Mouse (Mus musculus): ENCODE measurements around the gene Kcna1. TPM values are rescaled to one million over a fixed set of nuclear protein-coding genes. Genes with fewer than 3 reads are reported as not detected.

Gene Kcna1
- 1 to 10 TPM; 1.0 to 1.4 TPM for total RNA-seq (2021)
- long read RNA-seq, experiment 1, full-length matches to known transcripts, result 1 of 1 reads
- long read RNA-seq, experiment 1, partial matches to known transcripts, result 0 of 1 reads
- long read RNA-seq, experiment 1, other reads (novel, unspliced or antisense), result 0 of 1 reads
- long read RNA-seq, experiment 2, full-length matches to known transcripts, result 1 of 1 reads
- long read RNA-seq, experiment 2, partial matches to known transcripts, result 0 of 1 reads
- long read RNA-seq, experiment 2, other reads (novel, unspliced or antisense), result 0 of 1 reads

DNA sequence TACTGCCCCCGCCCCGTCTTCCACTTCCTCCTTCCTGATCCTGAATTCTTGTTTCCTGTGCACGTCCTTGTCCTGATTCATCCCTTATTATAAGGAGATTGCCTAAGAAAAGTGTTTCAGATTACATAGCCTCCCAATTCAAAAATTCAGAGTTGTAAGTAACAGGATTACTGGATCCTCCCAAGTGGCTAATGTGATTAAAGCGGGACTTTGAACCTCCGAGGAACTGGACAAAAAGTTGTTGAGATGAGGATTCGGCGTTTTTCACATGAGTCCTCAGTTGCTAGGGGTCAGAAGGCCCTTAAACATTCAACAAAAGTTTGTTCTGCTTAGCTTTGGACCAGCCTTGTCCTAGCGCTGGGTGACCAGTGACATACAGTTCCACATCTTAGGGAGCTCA, at the start of gene Kcna1:
Gene Kcna1, minus strand, starts transcription at position 4 of the 400 bp plus-strand sequence.
- no peak for DNase-seq
- intact Hi-C loops (cut with DNase I), result no loop called here
- no peak for TF ChIP-seq CTCF (IDR thresholded peaks at IDR 0.05)

DNA sequence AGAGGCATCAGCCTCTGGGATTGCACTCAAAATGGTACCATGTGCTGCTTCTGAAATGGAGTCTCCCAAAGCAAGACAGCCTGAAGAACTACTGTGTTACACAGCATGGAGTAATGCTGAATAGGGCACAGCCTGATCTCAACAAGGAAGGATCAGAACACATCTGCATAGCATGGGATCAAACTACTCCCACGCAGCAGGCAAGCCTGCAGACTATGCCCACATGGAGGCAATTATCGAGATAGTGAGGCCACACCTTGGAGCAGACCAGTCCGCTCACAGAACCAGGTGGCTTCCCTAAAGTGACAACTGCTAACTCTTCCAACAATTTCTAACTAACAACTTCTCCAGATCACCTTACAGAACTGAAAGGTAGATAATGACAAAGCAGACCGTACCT, 40.9 kb upstream of the Kcna1 start:
- no peak for DNase-seq
- no peak overlapping the region for H3K27ac ChIP-seq
- H3K4me3 ChIP-seq, result no peak overlapping the region
- intact Hi-C loops (cut with DNase I), result no loop called here
- TF ChIP-seq CTCF (IDR thresholded peaks at IDR 0.05), result no peak

More for the DNA sequence above, at the start of gene Kcna1:
- Histone ChIP-seq H3K4me3 (peak within 1 kb of the TSS; percentile 66), H3K27ac (peak within 1 kb of the TSS; percentile 40; the same call in 1 of the 2 replicates)

DNA sequence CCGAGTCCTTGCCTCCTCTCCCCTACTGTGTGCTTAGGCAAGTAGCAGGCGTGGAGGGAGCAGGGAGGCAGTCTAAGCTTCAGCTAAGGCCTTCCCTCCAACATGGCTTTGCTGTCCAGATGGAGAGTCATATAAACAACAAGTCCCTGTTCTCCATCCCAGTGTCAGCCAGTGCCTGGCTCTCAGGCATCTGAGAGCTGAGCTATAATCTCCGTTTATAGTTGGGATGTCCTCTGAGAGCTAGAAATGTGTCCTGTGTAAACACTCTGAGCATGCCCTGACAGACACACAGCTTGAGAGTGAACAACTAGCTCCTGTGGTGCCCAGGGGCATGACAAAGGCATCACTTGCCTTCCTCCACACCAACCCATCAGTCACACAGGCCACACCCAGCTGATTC, 39.0 kb upstream of the Kcna1 start:
- no peak for TF ChIP-seq CTCF (IDR thresholded peaks at IDR 0.05)

DNA sequence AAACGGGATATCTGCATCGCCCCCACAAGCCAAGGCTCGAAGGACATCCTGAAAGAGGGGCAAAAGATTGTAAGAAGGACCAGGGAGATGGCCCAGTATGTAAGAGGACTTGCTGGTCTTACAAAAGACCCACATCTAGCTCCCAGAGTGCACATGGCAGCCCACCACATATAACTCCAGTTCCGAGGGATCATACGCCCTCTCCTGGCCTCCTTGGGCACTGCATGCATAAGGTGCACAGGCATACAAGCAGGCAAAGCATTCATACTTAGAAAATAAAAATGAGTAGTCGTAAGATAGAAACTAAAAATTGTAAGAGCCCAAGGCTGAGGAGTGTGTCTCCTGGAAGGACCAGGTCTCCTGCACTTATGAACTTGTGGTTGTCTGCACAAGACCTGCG, 32.8 kb upstream of the Kcna1 start:
- intact Hi-C loops (cut with DNase I), result no loop called here
- DNase-seq, result no peak
- H3K27ac ChIP-seq, result no peak overlapping the region
- TF ChIP-seq CTCF (IDR thresholded peaks at IDR 0.05), result peak; percentile 41
- no peak overlapping the region for H3K4me3 ChIP-seq

More for the DNA sequence above, 39.0 kb upstream of the Kcna1 start:
- no peak overlapping the region for H3K27ac ChIP-seq
- DNase-seq, result no peak
- intact Hi-C loops (cut with DNase I), result no loop called here
- H3K4me3 ChIP-seq, result no peak overlapping the region

DNA sequence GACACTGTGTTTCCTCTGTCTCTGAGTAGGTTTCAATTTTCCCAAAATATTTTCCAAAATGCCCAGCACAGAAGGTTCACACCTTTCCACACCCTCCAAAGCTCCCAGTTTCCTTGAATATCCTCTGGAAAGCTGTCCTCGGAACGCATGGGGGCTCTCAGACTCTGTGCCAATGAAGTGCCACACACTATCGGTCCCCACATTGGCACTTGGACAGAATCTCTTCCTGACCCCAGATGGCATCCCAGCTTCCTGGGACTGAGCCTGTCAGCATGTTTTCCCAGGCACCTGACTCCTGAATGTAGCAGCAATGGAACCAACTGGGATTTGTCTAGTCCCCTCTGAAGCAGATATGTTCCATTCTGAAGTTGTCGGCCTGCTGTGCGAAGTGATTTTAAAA, 20.8 kb upstream of the Kcna1 start:
- no peak overlapping the region for H3K4me3 ChIP-seq
- no peak overlapping the region for H3K27ac ChIP-seq
- DNase-seq, result no peak
- no peak for TF ChIP-seq CTCF (IDR thresholded peaks at IDR 0.05)
- intact Hi-C loops (cut with DNase I), result no loop called here

DNA sequence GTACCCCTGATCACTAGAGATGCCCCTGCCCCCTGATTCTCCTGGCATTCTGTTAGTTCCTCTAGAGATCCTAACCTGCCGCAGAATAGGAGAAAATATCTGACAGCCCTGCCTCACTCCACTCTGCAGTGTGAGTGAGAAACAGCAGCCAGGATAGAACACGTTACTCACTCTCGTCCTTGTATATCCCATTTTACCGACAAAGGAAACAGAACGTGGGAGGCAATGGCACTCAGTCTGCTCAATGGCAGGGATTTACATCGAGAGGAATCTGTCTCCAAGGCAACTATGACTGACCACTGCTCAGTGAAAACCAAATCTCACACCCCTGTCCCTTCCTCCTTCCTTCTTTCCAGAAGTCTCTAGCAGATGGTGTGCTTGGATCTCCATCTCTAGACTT, 19.9 kb upstream of the Kcna1 start:
- no peak for DNase-seq
- intact Hi-C loops (cut with DNase I), result no loop called here
- no peak for TF ChIP-seq CTCF (IDR thresholded peaks at IDR 0.05)
- Histone ChIP-seq H3K4me3 (no peak overlapping the region), H3K27ac (no peak overlapping the region)

DNA sequence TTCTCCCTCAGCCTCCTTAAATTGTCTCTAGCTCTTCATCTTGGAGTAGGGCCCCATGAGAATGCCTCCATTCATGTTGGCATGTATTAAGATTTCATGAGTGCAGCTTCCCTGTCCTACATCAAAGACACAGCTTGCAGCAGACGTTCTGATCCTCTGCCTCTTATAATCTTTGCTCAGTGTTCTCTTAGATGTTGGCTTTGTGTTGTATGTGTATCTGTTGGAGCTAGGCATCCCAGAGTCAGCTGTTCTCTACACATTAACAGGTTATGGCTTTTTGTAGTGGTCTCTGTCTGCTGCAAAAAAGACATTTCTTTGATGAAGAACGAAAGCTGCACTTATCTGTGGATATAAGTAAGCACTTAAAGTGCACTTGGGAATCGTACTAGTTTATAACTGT, 18.4 kb upstream of the Kcna1 start:
- Histone ChIP-seq H3K4me3 (no peak overlapping the region), H3K27ac (no peak overlapping the region)
- intact Hi-C loops (cut with DNase I), result no loop called here
- no peak for DNase-seq
- no peak for TF ChIP-seq CTCF (IDR thresholded peaks at IDR 0.05)

DNA sequence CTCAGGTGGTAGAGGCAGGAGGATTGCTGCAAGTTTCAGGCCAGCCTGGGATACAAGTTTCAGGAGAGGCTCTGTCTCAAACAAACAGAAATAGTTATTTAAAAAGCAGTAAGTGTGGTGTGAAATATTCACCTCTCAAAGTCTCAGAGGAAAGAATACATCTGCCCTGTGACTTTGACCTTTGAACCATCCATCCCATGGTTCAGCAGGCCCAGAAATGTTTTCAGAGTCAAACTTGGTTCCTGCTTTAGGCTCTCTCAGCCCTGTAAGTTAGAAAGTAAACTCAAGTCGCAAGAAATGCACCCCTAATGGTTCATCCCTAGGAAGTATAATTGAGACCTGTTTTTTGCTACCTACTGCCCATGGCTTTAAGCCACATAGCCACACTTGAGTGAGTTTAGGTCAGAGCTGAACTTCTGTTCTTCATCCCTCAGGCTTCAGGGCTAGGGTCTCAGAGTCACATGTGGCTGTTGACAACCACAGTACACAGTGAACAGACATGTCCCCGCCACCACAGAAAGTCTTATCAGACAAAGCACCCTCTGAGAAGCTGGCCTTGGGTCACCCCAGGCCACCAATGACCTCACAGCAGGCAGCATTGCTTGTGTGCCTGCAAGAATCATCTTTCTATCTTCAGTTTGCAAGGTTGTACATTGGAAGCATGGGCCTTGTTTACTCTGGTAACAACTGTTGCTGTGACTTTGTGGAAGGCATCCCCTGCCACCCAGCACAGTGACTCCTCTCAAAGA, 11.6 kb upstream of the Kcna1 start:
- intact Hi-C loops (cut with DNase I), result no loop called here
- no peak for TF ChIP-seq CTCF (IDR thresholded peaks at IDR 0.05)
- Histone ChIP-seq H3K4me3 (no peak overlapping the region), H3K27ac (no peak overlapping the region)
- no peak for DNase-seq

DNA sequence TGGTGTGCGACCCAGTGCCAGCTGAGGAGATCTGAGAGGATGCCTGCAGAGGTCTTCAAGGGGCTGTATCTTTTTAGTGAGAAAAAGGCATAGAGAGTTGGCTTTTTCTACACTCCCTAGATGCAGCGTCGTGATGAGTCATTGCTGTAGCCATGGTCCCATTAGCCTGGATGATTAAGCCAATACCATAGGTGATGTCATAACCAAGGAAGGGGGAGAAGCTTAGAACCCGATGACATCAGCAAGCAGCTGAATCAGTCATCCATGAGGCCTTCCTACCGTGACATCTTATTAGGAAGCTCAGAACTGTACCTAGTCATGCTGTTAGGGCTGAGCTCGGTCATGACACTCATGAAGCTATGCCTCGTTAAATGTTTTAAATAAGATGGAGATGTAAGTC, 7.4 kb upstream of the Kcna1 start:
- Histone ChIP-seq H3K4me3 (no peak overlapping the region), H3K27ac (no peak overlapping the region)
- TF ChIP-seq CTCF (IDR thresholded peaks at IDR 0.05), result no peak
- no peak for DNase-seq
- intact Hi-C loops (cut with DNase I), result no loop called here

DNA sequence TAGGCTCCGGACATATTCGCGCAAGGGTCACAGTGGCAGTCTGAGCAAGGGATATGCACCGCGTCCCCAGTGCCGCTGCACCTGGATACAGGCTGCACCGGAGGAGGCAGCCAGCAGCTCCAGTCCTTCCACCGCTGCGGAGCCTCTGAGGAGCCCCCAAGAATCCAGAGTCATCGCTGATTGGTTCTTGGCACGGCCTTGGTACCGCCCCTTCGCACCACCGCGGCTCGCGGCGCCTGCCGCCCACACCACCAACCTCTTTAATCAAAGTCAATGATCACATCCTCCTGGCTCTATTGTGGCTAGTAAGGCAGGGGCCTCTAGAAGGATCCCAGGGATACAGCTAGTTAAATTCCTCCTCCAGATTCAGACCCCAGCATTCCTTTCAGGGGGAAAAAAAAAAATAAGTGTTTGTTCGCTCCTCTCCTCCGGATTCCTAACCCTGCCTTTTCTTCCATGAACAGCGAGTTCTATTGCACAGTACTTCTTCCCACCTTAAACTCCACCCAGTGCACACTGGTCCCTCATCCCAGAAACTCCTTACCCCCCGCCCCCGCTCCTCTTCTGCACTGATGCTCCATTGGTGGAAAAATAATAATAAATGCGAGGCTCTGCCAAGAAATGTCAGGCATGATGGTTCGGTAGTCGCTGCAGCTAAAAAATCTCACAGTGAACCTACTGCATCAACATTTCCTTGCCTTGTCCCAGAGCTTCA, 383 bp downstream of the Kcna1 start:
- Histone ChIP-seq H3K4me3 (peak overlapping the region; percentile 66), H3K27ac (peak overlapping the region; percentile 40; the same call in 1 of the 2 replicates)
- intact Hi-C loops (cut with DNase I), result no loop called here
- DNase-seq, result no peak
- TF ChIP-seq CTCF (IDR thresholded peaks at IDR 0.05), result no peak

DNA sequence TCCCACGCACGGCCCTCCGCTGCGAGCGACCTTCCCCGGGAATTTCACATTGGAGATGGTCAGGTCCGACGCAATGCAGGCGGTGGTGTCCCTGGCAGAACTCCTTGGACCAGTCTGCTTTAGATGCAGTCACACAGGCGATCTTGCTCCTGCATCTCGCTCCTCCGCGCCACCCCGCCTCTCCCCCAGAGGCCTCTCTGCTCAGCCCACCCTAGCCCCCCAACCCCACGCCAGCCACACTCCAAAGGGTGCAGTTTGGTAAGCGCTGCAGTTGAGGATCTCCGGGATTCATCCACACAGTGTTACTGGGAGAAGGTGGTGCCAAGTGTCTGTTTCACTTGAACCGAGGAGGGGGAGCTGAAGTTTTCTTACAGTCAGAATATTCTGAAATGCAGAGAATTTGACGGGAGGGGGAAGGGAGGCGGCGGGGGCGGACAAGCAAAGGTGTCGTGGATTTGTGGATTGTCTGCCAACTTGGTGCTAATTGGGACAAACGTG, 1.1 kb downstream of the Kcna1 start:
- H3K4me3 ChIP-seq, result peak overlapping the region; percentile 66
- H3K27ac ChIP-seq, result peak overlapping the region; percentile 40; the same call in 1 of the 2 replicates
- TF ChIP-seq CTCF (IDR thresholded peaks at IDR 0.05), result no peak

DNA sequence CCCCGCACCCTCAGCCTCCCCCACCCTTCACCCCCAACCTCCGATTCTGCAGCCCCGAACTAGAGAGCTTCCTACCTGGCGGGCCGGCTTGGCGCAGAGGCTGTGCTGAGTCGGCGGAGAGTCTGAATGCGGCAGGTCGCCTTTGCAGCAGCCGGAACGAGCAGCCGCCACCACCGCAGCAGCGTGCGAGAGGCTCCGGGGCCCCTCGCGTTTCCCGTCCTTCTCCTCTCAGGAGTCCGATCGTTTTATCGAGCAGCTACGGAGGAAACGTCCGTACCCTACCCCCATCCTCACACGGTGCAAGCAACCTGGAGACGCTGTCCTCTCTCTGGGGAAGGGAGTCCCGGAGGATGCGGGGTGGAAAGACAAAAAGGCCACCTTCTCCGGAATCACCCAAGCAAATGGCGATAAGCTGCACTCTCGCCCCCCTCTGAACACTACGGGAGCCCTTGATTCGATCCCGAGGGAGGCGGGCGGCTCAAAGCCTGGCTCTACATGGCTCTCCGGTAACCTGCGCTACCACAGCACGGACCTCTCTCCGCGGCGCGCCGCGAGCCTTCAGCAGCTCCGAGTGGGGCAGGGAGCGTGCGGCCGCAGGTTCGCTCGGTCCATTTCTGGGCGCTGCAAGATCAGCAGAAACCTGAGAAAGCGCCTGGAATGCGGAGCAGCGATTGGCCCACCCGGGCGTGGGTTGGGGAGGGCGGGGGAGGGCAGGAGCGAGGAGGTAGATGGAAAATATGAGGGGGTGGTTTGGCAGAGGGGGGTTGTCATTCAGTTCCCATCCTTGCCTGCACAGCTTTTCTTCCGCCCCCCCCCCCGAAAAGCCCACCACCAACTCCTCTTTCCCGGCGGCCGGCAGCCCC, 1.8 kb downstream of the Kcna1 start:
- no peak for TF ChIP-seq CTCF (IDR thresholded peaks at IDR 0.05)
- intact Hi-C loops (cut with DNase I), result no loop called here

More for the DNA sequence above, 1.1 kb downstream of the Kcna1 start:
- DNase-seq, result no peak
- intact Hi-C loops (cut with DNase I), result no loop called here

More for the DNA sequence above, 1.8 kb downstream of the Kcna1 start:
- H3K4me3 ChIP-seq, result peak overlapping the region; percentile 66
- DNase-seq, result no peak
- H3K27ac ChIP-seq, result peak overlapping the region; percentile 57; the same call in 1 of the 2 replicates
